Comparison of ENCODE assay signal across 20 mouse cellular contexts in the genomic region with DNA sequence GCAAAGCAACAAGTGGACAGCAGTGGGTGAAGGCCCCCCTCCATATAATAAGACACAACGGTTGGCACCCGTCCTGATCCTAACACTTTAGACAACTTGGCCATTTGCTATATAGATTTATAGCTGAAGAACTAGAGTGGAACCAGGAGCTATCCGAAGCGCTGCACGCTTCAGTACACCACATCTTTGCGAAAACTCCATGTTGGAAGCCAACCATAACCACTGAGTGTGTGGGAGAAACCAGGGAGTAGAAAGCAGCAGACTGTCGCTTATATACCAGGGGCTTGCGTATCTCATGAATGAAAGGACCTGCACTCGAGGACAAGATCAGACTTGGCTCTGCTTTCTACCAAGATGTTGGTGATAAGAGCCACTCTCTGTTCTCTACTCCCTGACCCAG.
DNase-seq lines count a peak whose midpoint lies in the region; ATAC-seq and TF ChIP-seq lines count a peak whose summit lies in the region.
"Had no signal": no experiment of that assay in that cellular context is flagged by ENCODE, and none has a peak within 500 bp of the region (broad histone marks: within the 10 kb centered on the region; RNA-seq: fewer than 3 reads in every experiment).

No protein-coding gene starts in this region.

- H3K4me3 ChIP-seq in heart, adult 2 months = no peak overlapping the region
- no peak overlapping the region for H3K4me3 ChIP-seq in kidney, postnatal 0 days (replicated peaks; ENCODE audit: low read depth, low read length)
- no peak overlapping the region for H3K4me3 ChIP-seq in embryonic facial prominence, embryonic 12.5 days
- H3K4me3 ChIP-seq in limb, embryonic 14.5 days (replicated peaks; ENCODE audit: low read length) = no peak overlapping the region
- no peak overlapping the region for H3K4me3 ChIP-seq in neural tube, embryonic 15.5 days (replicated peaks)
- H3K4me3 ChIP-seq: forebrain, embryonic 12.5 days; gastrocnemius, adult 2 months; heart, embryonic 10.5 days; hindbrain, embryonic 12.5 days had no signal

- 93% methylated on average over 9 of the region's 9 CpGs for WGBS in heart, adult 2 months
- WGBS in kidney, postnatal 0 days = 48% methylated on average over 9 of the region's 9 CpGs
- 83% methylated on average over 9 of the region's 9 CpGs for WGBS in embryonic facial prominence, embryonic 12.5 days
- WGBS in limb, embryonic 14.5 days = 80% methylated on average over 9 of the region's 9 CpGs
- WGBS in neural tube, embryonic 15.5 days = 77% methylated on average over 9 of the region's 9 CpGs

- no peak overlapping the region for H3K4me2 ChIP-seq in kidney, postnatal 0 days (ENCODE audit: low read length)
- H3K4me2 ChIP-seq in embryonic facial prominence, embryonic 12.5 days (replicated peaks) = peak overlapping the region; percentile 32
- no peak overlapping the region for H3K4me2 ChIP-seq in limb, embryonic 14.5 days (replicated peaks; ENCODE audit: low read depth, low read length, severe bottlenecking)
- no peak overlapping the region for H3K4me2 ChIP-seq in neural tube, embryonic 15.5 days
- H3K4me2 ChIP-seq: forebrain, embryonic 12.5 days had no signal

- H3K9me3 ChIP-seq in kidney, postnatal 0 days (replicated peaks; ENCODE audit: low read length) = no peaks in the 10 kb centered on the region
- no peaks in the 10 kb centered on the region for H3K9me3 ChIP-seq in embryonic facial prominence, embryonic 12.5 days
- no peaks in the 10 kb centered on the region for H3K9me3 ChIP-seq in limb, embryonic 14.5 days (ENCODE audit: control insufficient read depth, low read length)
- no peaks in the 10 kb centered on the region for H3K9me3 ChIP-seq in neural tube, embryonic 15.5 days (replicated peaks)
- H3K9me3 ChIP-seq: forebrain, embryonic 12.5 days; heart, embryonic 10.5 days; hindbrain, embryonic 12.5 days had no signal

- H3K9ac ChIP-seq in heart, adult 2 months (ENCODE audit: low read depth, low read length) = no peak overlapping the region
- H3K9ac ChIP-seq in kidney, postnatal 0 days (ENCODE audit: low read depth, low read length) = no peak overlapping the region
- no peak overlapping the region for H3K9ac ChIP-seq in embryonic facial prominence, embryonic 12.5 days
- no peak overlapping the region for H3K9ac ChIP-seq in limb, embryonic 14.5 days (ENCODE audit: low read depth, low read length, severe bottlenecking)
- no peak overlapping the region for H3K9ac ChIP-seq in neural tube, embryonic 15.5 days (replicated peaks)
- H3K9ac ChIP-seq: forebrain, embryonic 12.5 days; hindbrain, embryonic 12.5 days had no signal

- no peak for TF ChIP-seq EP300 in heart, adult 2 months (IDR thresholded peaks at IDR 0.05; ENCODE audit: insufficient read depth, low read depth, low read length)

- H3K4me1 ChIP-seq in heart, adult 2 months (ENCODE audit: control insufficient read depth, insufficient read depth, low read length) = no peaks in the 10 kb centered on the region
- 0 out of 2 replicates have a peak, but pooled peaks cover 3% of the 10 kb centered on the region for H3K4me1 ChIP-seq in kidney, postnatal 0 days (replicated peaks; ENCODE audit: insufficient read depth, low read length)
- peaks cover 28% of the 10 kb centered on the region for H3K4me1 ChIP-seq in embryonic facial prominence, embryonic 12.5 days
- peaks cover 17% of the 10 kb centered on the region for H3K4me1 ChIP-seq in limb, embryonic 14.5 days (ENCODE audit: control insufficient read depth, insufficient read depth, low read length)
- peaks cover 32% of the 10 kb centered on the region for H3K4me1 ChIP-seq in neural tube, embryonic 15.5 days

- peak; percentile 57; the same call in 1 of the 2 replicates for ATAC-seq in kidney, postnatal 0 days (replicated peaks; ENCODE audit: low FRiP score, low read depth)
- ATAC-seq in embryonic facial prominence, embryonic 12.5 days (ENCODE audit: insufficient number of reproducible peaks, insufficient read depth, low FRiP score, low TSS enrichment) = no peak
- ATAC-seq in limb, embryonic 14.5 days (ENCODE audit: low FRiP score, low read depth) = no peak
- ATAC-seq in neural tube, embryonic 15.5 days (ENCODE audit: low FRiP score) = no peak
- ATAC-seq: forebrain, embryonic 16.5 days; hindbrain, embryonic 16.5 days had no signal

- peak; percentile 19 for DNase-seq in heart, adult 11 months
- DNase-seq in heart, adult 2 months = no peak
- peak; percentile 74 for DNase-seq in kidney, postnatal 0 days (ENCODE audit: low spot score)
- no peak for DNase-seq in kidney, postnatal 36 days
- DNase-seq in limb, embryonic 14.5 days (ENCODE audit: low spot score) = no peak
- DNase-seq: adrenal gland, postnatal 14 days; cerebellum, adult 11-12 months; cerebellum, adult 9-10 months; cerebellum, postnatal 25 days; gastrocnemius, adult 2 months; gastrocnemius, postnatal 25 days; heart, postnatal 10 days; heart, postnatal 4 days had no signal

- no peaks in the 10 kb centered on the region for H3K36me3 ChIP-seq in heart, adult 2 months (ENCODE audit: control insufficient read depth, insufficient read depth, low read length)
- H3K36me3 ChIP-seq in kidney, postnatal 0 days (ENCODE audit: insufficient read depth, low read length) = no peaks in the 10 kb centered on the region
- H3K36me3 ChIP-seq in embryonic facial prominence, embryonic 12.5 days = no peaks in the 10 kb centered on the region
- no peaks in the 10 kb centered on the region for H3K36me3 ChIP-seq in limb, embryonic 14.5 days (ENCODE audit: control insufficient read depth, insufficient read depth, low read length)
- no peaks in the 10 kb centered on the region for H3K36me3 ChIP-seq in neural tube, embryonic 15.5 days
- H3K36me3 ChIP-seq: forebrain, embryonic 12.5 days; heart, embryonic 10.5 days; hindbrain, embryonic 12.5 days had no signal

- no peak overlapping the region for H3K27ac ChIP-seq in heart, adult 2 months
- H3K27ac ChIP-seq in kidney, postnatal 0 days = no peak overlapping the region
- peak overlapping the region; percentile 73; the same call in 1 of the 2 replicates for H3K27ac ChIP-seq in embryonic facial prominence, embryonic 12.5 days
- 0 out of 2 replicates have a peak overlapping the region, but pooled peaks have one; percentile 26 for H3K27ac ChIP-seq in limb, embryonic 14.5 days (replicated peaks; ENCODE audit: low read depth, low read length)
- no peak overlapping the region for H3K27ac ChIP-seq in neural tube, embryonic 15.5 days (replicated peaks)
- H3K27ac ChIP-seq: forebrain, embryonic 12.5 days; gastrocnemius, adult 2 months; heart, embryonic 10.5 days; hindbrain, embryonic 12.5 days had no signal

- peaks cover 3% of the 10 kb centered on the region for H3K79me2 ChIP-seq in heart, adult 2 months (replicated peaks; ENCODE audit: control insufficient read depth, insufficient read depth, low read length)

- no peaks in the 10 kb centered on the region for H3K27me3 ChIP-seq in heart, adult 2 months (ENCODE audit: control insufficient read depth, insufficient read depth, low read length)
- H3K27me3 ChIP-seq in kidney, postnatal 0 days (ENCODE audit: insufficient read depth, low read length) = no peaks in the 10 kb centered on the region
- H3K27me3 ChIP-seq in embryonic facial prominence, embryonic 12.5 days = no peaks in the 10 kb centered on the region
- H3K27me3 ChIP-seq in limb, embryonic 14.5 days (ENCODE audit: control insufficient read depth, insufficient read depth, low read length) = no peaks in the 10 kb centered on the region
- H3K27me3 ChIP-seq in neural tube, embryonic 15.5 days (replicated peaks) = no peaks in the 10 kb centered on the region
- H3K27me3 ChIP-seq: forebrain, embryonic 12.5 days; hindbrain, embryonic 12.5 days had no signal

- TF ChIP-seq POLR2A in heart, adult 2 months (IDR thresholded peaks at IDR 0.05; ENCODE audit: insufficient read depth, low read depth, low read length) = no peak
- TF ChIP-seq POLR2A in limb, embryonic 14.5 days (IDR thresholded peaks at IDR 0.05; ENCODE audit: borderline replicate concordance, extremely low read depth, insufficient read depth, insufficient read length) = no peak

- TF ChIP-seq CTCF in heart, adult 2 months (IDR thresholded peaks at IDR 0.05) = no peak
- no peak for TF ChIP-seq CTCF in kidney, postnatal 0 days (IDR thresholded peaks at IDR 0.05; ENCODE audit: low read depth)

- intact Hi-C loops in heart, adult 2 months (cut with DNase I) = no loop called here

Comparison
In these comparisons a context has a peak if more than half of its experiments do, and no peak if none do; other contexts are left out.
1. DNase-seq: peak in heart, adult 11 months (single experiment) and kidney, postnatal 0 days (single experiment); none in heart, adult 2 months (0 of 2), kidney, postnatal 36 days (0 of 2) and limb, embryonic 14.5 days (single experiment).
2. H3K27ac ChIP-seq: peak in embryonic facial prominence, embryonic 12.5 days (single experiment) and limb, embryonic 14.5 days (single experiment); none in heart, adult 2 months (single experiment), kidney, postnatal 0 days (single experiment) and neural tube, embryonic 15.5 days (single experiment).